Mouse (Mus musculus) macrophage (primary cell): Measurements from ENCODE around the gene Mif. TPM values are rescaled to one million over a fixed set of nuclear protein-coding genes. Genes with fewer than 3 reads are reported as not detected.
"Not testable (repeated sequence)": the region's sequence is repeated elsewhere in the genome, so short reads cannot be mapped to it uniquely, and the experiment has no call there.

Experiments used
- H3K27ac ChIP-seq: fragments of 350-480 bp; formaldehyde crosslinking; 2 replicates; pipeline ENCODE4 v1.9.0; 2021
- H3K36me3 ChIP-seq: fragments of 350-480 bp; formaldehyde crosslinking; 2 replicates; pipeline ENCODE4 v1.9.0; 2021; ENCODE audit errors: inconsistent target
- H3K4me3 ChIP-seq: fragments of 350-480 bp; formaldehyde crosslinking; 2 replicates; pipeline ENCODE4 v1.9.0; 2021; ENCODE audit errors: inconsistent target
- H3K79me2 ChIP-seq: fragments of 350-480 bp; formaldehyde crosslinking; 2 replicates; pipeline ENCODE4 v1.9.0; 2021; ENCODE audit errors: inconsistent target
- WGBS: methylation state at CpG from one replicate; pipeline ENCODE4 v1.1.7; 2026; ENCODE audit warnings: inconsistent platforms; ENCODE audit not compliant: missing documents; 5-methylcytosine and 5-hydroxymethylcytosine counted together
- polyA plus RNA-seq: library from polyadenylated mRNA; stranded (reverse); fragments of 250-400 nt; gene quantifications from 3 replicates; pipeline ENCODE4 v1.2.4, GENCODE M21; 2018; ENCODE audit warnings: inconsistent platforms

Gene Mif
- polyA plus RNA-seq, 1 experiment from 2014 or later = 121 TPM

- Histone ChIP-seq H3K4me3 (no peak overlapping the region), H3K36me3 (no peaks in the 10 kb centered on the region), H3K79me2 (no peaks in the 10 kb centered on the region), H3K27ac (no peak overlapping the region)
- WGBS = 96% methylated on average over 3 of the region's 3 CpGs
Observed at GRCm38 (mm10) chr10:75856976-75857375, 3.1 kb downstream of the Mif start.

- H3K79me2 ChIP-seq = no peaks in the 10 kb centered on the region
- 88% methylated on average over 11 of the region's 11 CpGs for WGBS
Observed at GRCm38 (mm10) chr10:75856155-75856907, 3.7 kb downstream of the Mif start.

GRCm38 (mm10) chr10:75855416-75855981, 4.5 kb downstream of the Mif start:
- Histone ChIP-seq H3K36me3 (no peaks in the 10 kb centered on the region), H3K79me2 (no peaks in the 10 kb centered on the region), H3K4me3 (no peak overlapping the region), H3K27ac (no peak overlapping the region)
- WGBS = 95% methylated on average over 15 of the region's 15 CpGs

More at GRCm38 (mm10) chr10:75856155-75856907, 3.7 kb downstream of the Mif start:
- no peak overlapping the region for H3K27ac ChIP-seq
- no peak overlapping the region for H3K4me3 ChIP-seq
- no peaks in the 10 kb centered on the region for H3K36me3 ChIP-seq

GRCm38 (mm10) chr10:75854791-75855190, 5.2 kb downstream of the Mif start:
- WGBS = 81% methylated on average over 6 of the region's 6 CpGs
- no peak overlapping the region for H3K4me3 ChIP-seq

GRCm38 (mm10) chr10:75854096-75854495, 5.9 kb downstream of the Mif start:
- 68% methylated on average over 5 of the region's 5 CpGs for WGBS
- Histone ChIP-seq H3K4me3 (no peak overlapping the region), H3K27ac (no peak overlapping the region), H3K36me3 (no peaks in the 10 kb centered on the region), H3K79me2 (no peaks in the 10 kb centered on the region)

More at GRCm38 (mm10) chr10:75854791-75855190, 5.2 kb downstream of the Mif start:
- Histone ChIP-seq H3K79me2 (no peaks in the 10 kb centered on the region), H3K27ac (no peak overlapping the region), H3K36me3 (no peaks in the 10 kb centered on the region)

GRCm38 (mm10) chr10:75853452-75853851, 6.6 kb downstream of the Mif start:
- WGBS = 42% methylated on average over 9 of the region's 10 CpGs
- no peak overlapping the region for H3K4me3 ChIP-seq
- H3K27ac ChIP-seq = no peak overlapping the region
- no peaks in the 10 kb centered on the region for H3K79me2 ChIP-seq
- no peaks in the 10 kb centered on the region for H3K36me3 ChIP-seq

GRCm38 (mm10) chr10:75852539-75853125, 7.4 kb downstream of the Mif start:
- H3K79me2 ChIP-seq = no peaks in the 10 kb centered on the region
- 92% methylated on average over 11 of the region's 12 CpGs for WGBS
- H3K4me3 ChIP-seq = no peak overlapping the region
- H3K27ac ChIP-seq = no peak overlapping the region
- no peaks in the 10 kb centered on the region for H3K36me3 ChIP-seq

- Histone ChIP-seq H3K79me2 (no peaks in the 10 kb centered on the region), H3K4me3 (no peak overlapping the region), H3K36me3 (no peaks in the 10 kb centered on the region), H3K27ac (no peak overlapping the region)
- WGBS = 79% methylated on average over 3 of the region's 3 CpGs
Observed at GRCm38 (mm10) chr10:75851681-75852080, 8.4 kb downstream of the Mif start.

- 44% methylated on average over 5 of the region's 6 CpGs for WGBS
- H3K4me3 ChIP-seq = no peak overlapping the region
- H3K79me2 ChIP-seq = no peaks in the 10 kb centered on the region
- H3K36me3 ChIP-seq = no peaks in the 10 kb centered on the region
- H3K27ac ChIP-seq = no peak overlapping the region
Observed at GRCm38 (mm10) chr10:75851076-75851475, 9.0 kb downstream of the Mif start.

- WGBS = 62% methylated on average over 3 of the region's 3 CpGs
- Histone ChIP-seq H3K79me2 (no peaks in the 10 kb centered on the region), H3K27ac (no peak overlapping the region), H3K4me3 (no peak overlapping the region), H3K36me3 (no peaks in the 10 kb centered on the region)
Observed at GRCm38 (mm10) chr10:75848382-75848781, 11.7 kb downstream of the Mif start.

GRCm38 (mm10) chr10:75845306-75845930, 14.6 kb downstream of the Mif start:
- no peak overlapping the region for H3K27ac ChIP-seq
- 90% methylated on average over 6 of the region's 6 CpGs for WGBS
- no peaks in the 10 kb centered on the region for H3K36me3 ChIP-seq
- no peaks in the 10 kb centered on the region for H3K79me2 ChIP-seq
- no peak overlapping the region for H3K4me3 ChIP-seq

- 75% methylated on average over 1 of the region's 1 CpGs for WGBS
- no peaks in the 10 kb centered on the region for H3K79me2 ChIP-seq
- no peak overlapping the region for H3K27ac ChIP-seq
- no peaks in the 10 kb centered on the region for H3K36me3 ChIP-seq
- no peak overlapping the region for H3K4me3 ChIP-seq
Observed at GRCm38 (mm10) chr10:75844800-75845199, 15.2 kb downstream of the Mif start.

- 88% methylated on average over 5 of the region's 6 CpGs for WGBS
- not testable (repeated sequence) for H3K79me2 ChIP-seq, H3K4me3 ChIP-seq, H3K36me3 ChIP-seq, H3K27ac ChIP-seq
Observed at GRCm38 (mm10) chr10:75843898-75844297, 16.1 kb downstream of the Mif start.

GRCm38 (mm10) chr10:75839092-75839491, 20.9 kb downstream of the Mif start:
- Histone ChIP-seq H3K27ac (no peak overlapping the region), H3K36me3 (no peaks in the 10 kb centered on the region), H3K79me2 (no peaks in the 10 kb centered on the region), H3K4me3 (no peak overlapping the region)
- 91% methylated on average over 10 of the region's 10 CpGs for WGBS

- Histone ChIP-seq H3K79me2 (no peaks in the 10 kb centered on the region), H3K36me3 (no peaks in the 10 kb centered on the region), H3K4me3 (peak within 1 kb of the TSS; percentile 77), H3K27ac (peak within 1 kb of the TSS; percentile 85)
- 3% methylated on average over 18 of the region's 21 CpGs for WGBS
Observed at GRCm38 (mm10) chr10:75837248-75837759, 22.7 kb downstream of the Mif start, which contains the start of gene Gstt2. Gstt2 (minus strand) TSS chr10:75837424.
